Mouse (Mus musculus) heart, postnatal 0 days (tissue): ENCODE data around the gene Dock8.

Experiments
- CTCF ChIP-seq: IDR thresholded peaks from 2 replicates; pipeline ENCODE4 v1.5.1; 2016; ENCODE audit warnings: antibody characterized with exemption, control low read depth, low read depth
- EP300 ChIP-seq: IDR thresholded peaks from 2 replicates; pipeline ENCODE4 v1.6.1; 2016; ENCODE audit warnings: antibody characterized with exemption, low read depth

DNA sequence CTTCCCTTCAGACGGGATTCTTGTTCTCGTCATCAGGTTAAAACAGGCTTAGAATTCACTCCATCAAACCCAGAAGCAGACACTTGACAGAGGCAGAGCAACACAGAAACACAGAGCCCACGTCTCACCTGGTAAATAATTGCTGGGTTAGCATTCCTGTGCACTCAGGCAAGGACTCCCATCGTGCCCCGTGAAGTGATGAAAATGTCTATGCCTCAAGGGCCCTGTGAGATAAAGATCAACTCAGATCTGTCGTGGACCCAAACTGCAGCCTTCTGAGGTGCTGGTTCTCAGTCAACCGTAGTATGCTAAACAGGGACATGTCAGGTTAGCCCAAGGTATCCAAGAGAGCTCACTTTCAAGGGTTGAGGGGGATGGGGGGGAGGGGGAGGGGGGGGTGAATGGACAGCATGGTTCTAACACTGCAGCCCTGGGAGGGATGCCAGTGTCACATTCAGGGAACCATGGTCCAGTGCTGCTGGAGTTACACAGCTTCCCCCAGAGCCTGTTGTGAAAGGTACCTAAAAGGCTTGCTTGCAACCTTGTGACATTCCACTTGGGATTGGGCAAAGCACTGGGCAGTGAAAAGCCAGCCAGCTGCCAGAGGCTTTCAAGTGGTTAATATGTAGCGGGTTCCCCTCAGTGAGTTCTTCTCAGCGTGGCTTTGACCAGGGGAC is 222.8 kb downstream of the Dock8 start:
- TF ChIP-seq CTCF (no peak), EP300 (no peak)
